Mouse (Mus musculus): Measurements from ENCODE around the gene Orm2. TPM values are rescaled to one million over a fixed set of nuclear protein-coding genes. Genes with fewer than 3 reads are reported as not detected.

The Orm2 gene
- total and polyA plus RNA-seq, 3 experiments, result not detected

DNA sequence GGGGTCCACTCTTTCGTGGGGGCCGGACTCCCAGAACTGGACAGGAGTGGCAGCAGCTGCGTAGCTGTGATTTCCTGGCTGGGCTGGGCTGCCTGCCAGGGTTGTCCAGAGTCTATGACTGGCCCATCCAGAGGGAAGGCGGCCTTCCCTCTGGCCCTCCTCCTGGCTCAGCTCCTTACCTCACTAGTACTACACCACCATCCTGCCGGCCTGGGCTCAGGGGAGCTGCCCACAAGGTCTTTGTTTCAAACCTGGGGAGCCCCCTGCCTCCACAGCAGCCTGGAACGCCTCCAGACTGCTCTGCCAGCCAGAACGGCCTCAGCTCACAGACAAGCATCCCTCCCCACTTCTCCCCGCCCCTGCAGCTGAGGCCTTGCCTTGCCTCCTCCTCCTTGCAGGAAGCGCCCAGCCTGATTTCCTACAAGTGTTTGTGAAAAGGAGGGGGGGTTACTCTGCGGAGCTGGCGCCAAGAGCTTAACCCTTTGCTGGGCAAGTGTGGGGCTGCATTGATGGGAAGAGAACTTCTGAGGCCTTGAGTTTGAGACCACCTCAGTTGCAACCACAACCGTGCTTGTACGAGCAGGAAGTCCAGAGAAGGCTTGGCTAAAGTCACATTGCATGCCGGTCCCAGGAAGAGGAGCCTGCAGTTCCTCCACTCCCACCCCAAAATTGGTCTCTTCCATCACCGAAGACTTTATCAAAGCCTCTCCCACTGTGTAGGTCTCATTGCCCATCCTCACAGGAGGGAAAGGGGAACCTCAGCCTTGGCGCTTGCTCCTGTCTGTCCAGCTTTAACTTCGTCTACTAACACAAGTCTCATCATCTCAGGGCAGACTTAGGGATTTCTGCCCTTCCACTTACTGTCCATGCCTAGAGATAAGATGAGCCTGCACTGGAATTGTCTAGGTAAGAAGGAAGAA, 41.1 kb downstream of the Orm2 start, which contains the start of gene Akna (continued):
- TF ChIP-seq GABPA (IDR thresholded peaks at IDR 0.05; ENCODE audit: insufficient replicate concordance, low read depth, low read length) (no peak), E2F4 (IDR thresholded peaks at IDR 0.05; ENCODE audit: insufficient replicate concordance, low read depth, low read length) (no peak), ZNF384 (IDR thresholded peaks at IDR 0.05; ENCODE audit: low read depth, low read length) (no peak), ETS1 (conservative IDR thresholded peaks at IDR 0.05; ENCODE audit: low read depth, low read length) (peak; percentile 77), NELFE (IDR thresholded peaks at IDR 0.05; ENCODE audit: low read depth, low read length) (peak; percentile 93), USF1 (IDR thresholded peaks at IDR 0.05; ENCODE audit: low read depth, low read length) (no peak), USF2 (conservative IDR thresholded peaks at IDR 0.05; ENCODE audit: low read depth, low read length) (no peak), RCOR1 (conservative IDR thresholded peaks at IDR 0.05; ENCODE audit: low read depth, low read length) (no peak), CTCF (conservative IDR thresholded peaks at IDR 0.05 in 1 of 2, IDR thresholded peaks at IDR 0.05 in 1 of 2; ENCODE audit: low read depth in 2 of 2, low read length in 2 of 2) (no peak), MEF2A (IDR thresholded peaks at IDR 0.05; ENCODE audit: borderline replicate concordance, low read depth, low read length) (no peak), IRF4 (IDR thresholded peaks at IDR 0.05; ENCODE audit: low read depth, low read length) (peak; percentile 36), ZC3H11A (IDR thresholded peaks at IDR 0.05; ENCODE audit: low read depth, low read length) (no peak)

GRCm38 (mm10) chr4:63404205-63404604, 42.0 kb downstream of the Orm2 start:
- Histone ChIP-seq H3K36me3 (replicated peaks in 1 of 2; ENCODE audit: control insufficient read depth in 1 of 2, insufficient read depth in 1 of 2, low read length in 1 of 2) (peaks cover 3 to 18% of the 10 kb centered on the region in 2 experiments), H3K4me1 (ENCODE audit: control insufficient read depth in 1 of 2, insufficient read depth in 2 of 2) (peaks cover 29 to 69% of the 10 kb centered on the region in 2 experiments), H3K79me2 (replicated peaks; ENCODE audit: control insufficient read depth, extremely low read depth, insufficient read depth, poor library complexity, severe bottlenecking) (peaks cover 77% of the 10 kb centered on the region), H3K27me3 (replicated peaks) (no peaks in the 10 kb centered on the region), H3K27ac (ENCODE audit: insufficient read depth, low read depth) (peak overlapping the region; percentile 95), H3K9ac (ENCODE audit: insufficient read depth, low read depth) (peak overlapping the region; percentile 97), H3K4me2 (ENCODE audit: insufficient read depth, low read depth, poor library complexity, severe bottlenecking) (peak overlapping the region; percentile 85), H3K4me3 (replicated peaks in 1 of 3; ENCODE audit: low read depth in 2 of 3, low read length in 2 of 3, poor library complexity in 1 of 3) (peak overlapping the region; percentile 13 to 70 (median 69)), H3K9me3 (replicated peaks; ENCODE audit: low read length) (no peaks in the 10 kb centered on the region)
- dilution Hi-C loops (cut with MboI; ENCODE audit: extremely low pct_ligation_motif_present, extremely low pct_unique_long_range_greater_than_20kb, low sequenced_read_pairs) (no loop called here), in situ Hi-C loops (cut with MboI; ENCODE audit: low pct_ligation_motif_present, low pct_unique_long_range_greater_than_20kb, low sequenced_read_pairs) (loop anchor here (10.0 to 25.0 kb wide), 4 partner anchors 49 to 533 kb away; partner anchors contain the start of genes Orm3 and Tnfsf8)
- peak; percentile 70 for DNase-seq (ENCODE audit: extremely low read depth)
- TF ChIP-seq NELFE (IDR thresholded peaks at IDR 0.05; ENCODE audit: low read depth, low read length) (peak; percentile 33; the same call in 1 of the 2 replicates), IRF4 (IDR thresholded peaks at IDR 0.05; ENCODE audit: low read depth, low read length) (peak; percentile 57; the same call in 1 of the 2 replicates), MXI1 (IDR thresholded peaks at IDR 0.05; ENCODE audit: low read depth, low read length) (peak; percentile 53; the same call in 1 of the 2 replicates), MAZ (IDR thresholded peaks at IDR 0.05; ENCODE audit: low read depth, low read length) (no peak), ZKSCAN1 (IDR thresholded peaks at IDR 0.05; ENCODE audit: borderline replicate concordance, low read depth, low read length) (no peak), SMC3 (IDR thresholded peaks at IDR 0.05; ENCODE audit: low read depth, low read length) (no peak), CTCF (conservative IDR thresholded peaks at IDR 0.05 in 1 of 2, IDR thresholded peaks at IDR 0.05 in 1 of 2; ENCODE audit: low read depth in 2 of 2, low read length in 2 of 2) (no peak), USF2 (conservative IDR thresholded peaks at IDR 0.05; ENCODE audit: low read depth, low read length) (no peak), JUN (IDR thresholded peaks at IDR 0.05; ENCODE audit: insufficient read depth, low read depth, low read length) (no peak), ETS1 (conservative IDR thresholded peaks at IDR 0.05; ENCODE audit: low read depth, low read length) (peak; percentile 68; the same call in 1 of the 2 replicates), HCFC1 (IDR thresholded peaks at IDR 0.05; ENCODE audit: low read depth, low read length) (no peak), CHD1 (IDR thresholded peaks at IDR 0.05; ENCODE audit: low read depth, low read length) (no peak), MEF2A (IDR thresholded peaks at IDR 0.05; ENCODE audit: borderline replicate concordance, low read depth, low read length) (no peak; the same call in 1 of the 2 replicates), RCOR1 (conservative IDR thresholded peaks at IDR 0.05; ENCODE audit: low read depth, low read length) (no peak), POLR2A (IDR thresholded peaks at IDR 0.05; ENCODE audit: low read depth, low read length) (peak; percentile 60), MAX (IDR thresholded peaks at IDR 0.05; ENCODE audit: low read length) (peak; percentile 66; the same call in 1 of the 2 replicates), ZMIZ1 (IDR thresholded peaks at IDR 0.05; ENCODE audit: low read depth, low read length) (no peak), USF1 (IDR thresholded peaks at IDR 0.05; ENCODE audit: low read depth, low read length) (no peak), POLR2AphosphoS2 (IDR thresholded peaks at IDR 0.05; ENCODE audit: low read depth, low read length) (no peak), MAFK (IDR thresholded peaks at IDR 0.05; ENCODE audit: insufficient replicate concordance, low read length) (no peak), NRF1 (IDR thresholded peaks at IDR 0.05; ENCODE audit: low read depth, low read length) (no peak), E2F4 (IDR thresholded peaks at IDR 0.05; ENCODE audit: insufficient replicate concordance, low read depth, low read length) (no peak), JUND (conservative IDR thresholded peaks at IDR 0.05; ENCODE audit: low read depth, low read length) (no peak), ZNF384 (IDR thresholded peaks at IDR 0.05; ENCODE audit: low read depth, low read length) (no peak), SIN3A (IDR thresholded peaks at IDR 0.05; ENCODE audit: low read length) (no peak), KAT2A (IDR thresholded peaks at IDR 0.05; ENCODE audit: insufficient replicate concordance, low read length) (no peak), TCF12 (IDR thresholded peaks at IDR 0.05; ENCODE audit: low read depth, low read length) (peak; percentile 76), GABPA (IDR thresholded peaks at IDR 0.05; ENCODE audit: insufficient replicate concordance, low read depth, low read length) (no peak), MYC (IDR thresholded peaks at IDR 0.05; ENCODE audit: low read depth, low read length) (no peak), ELF1 (IDR thresholded peaks at IDR 0.05; ENCODE audit: low read depth, low read length) (peak; percentile 64), BHLHE40 (IDR thresholded peaks at IDR 0.05; ENCODE audit: low read depth, low read length) (peak; percentile 76)

All from CH12.LX (cell line).